In the genomic region with DNA sequence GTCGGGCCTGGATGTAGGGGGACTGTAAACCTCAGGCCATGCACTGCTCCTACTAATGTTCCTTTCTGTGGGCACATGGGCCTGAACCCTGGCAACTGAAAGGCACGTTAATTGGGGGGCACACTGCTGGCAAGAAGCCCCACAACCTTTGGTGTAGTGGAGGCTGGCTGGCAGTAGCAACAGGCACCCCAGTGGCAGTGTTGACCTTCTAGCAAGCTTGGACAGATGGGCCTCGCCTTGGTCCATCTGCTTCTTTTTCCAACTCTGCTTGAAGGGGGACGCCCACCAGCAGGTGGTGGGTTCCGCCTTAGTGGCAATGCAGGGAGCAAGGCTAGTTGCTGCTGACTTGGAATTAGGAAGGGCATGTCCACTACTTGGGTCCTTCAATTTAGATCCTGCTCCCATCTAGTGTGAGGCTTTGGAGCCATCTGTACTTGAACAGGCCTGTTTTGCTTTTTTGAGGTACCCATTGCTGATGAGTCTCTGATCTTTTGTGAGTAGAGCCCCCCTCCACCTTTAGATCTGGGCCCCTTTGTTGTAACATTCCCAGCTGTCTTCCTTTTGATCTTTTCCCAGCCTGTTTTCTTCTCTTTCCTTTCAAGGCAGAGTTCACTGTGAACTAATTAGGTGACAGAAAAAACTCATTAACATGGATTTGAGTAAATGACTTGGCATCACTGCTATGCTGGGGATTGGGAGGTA, we compare ENCODE assay signal across 8 mouse cellular contexts. TPM values are rescaled to one million over a fixed set of nuclear protein-coding genes. Genes with fewer than 3 reads are reported as not detected.
DNase-seq lines count a peak whose midpoint lies in the region; ATAC-seq and TF ChIP-seq lines count a peak whose summit lies in the region.

No protein-coding gene starts in this region.

- peak overlapping the region; percentile 88 for H3K4me3 ChIP-seq in gastrocnemius, adult 2 months
- peak overlapping the region; percentile 75; the same call in 1 of the 2 replicates for H3K4me3 ChIP-seq in spleen, adult 2 months (ENCODE audit: extremely low read depth, insufficient read depth, insufficient read length)
- H3K4me3 ChIP-seq in hindbrain, embryonic 15.5 days = peak overlapping the region; percentile 94
- peak overlapping the region; percentile 65 for H3K4me3 ChIP-seq in midbrain, postnatal 0 days (ENCODE audit: low read depth, low read length)

- intact Hi-C loops in gastrocnemius, adult 2 months (cut with DNase I) = loop anchor here (2.0 to 5.0 kb wide), 2 partner anchors 17 to 36 kb away; no protein-coding TSS in a partner anchor
- intact Hi-C loops in gastrocnemius, postnatal 14 days (cut with DNase I; ENCODE audit: low total_unique reads) = no loop called here

- peak overlapping the region; percentile 92 for H3K9ac ChIP-seq in hindbrain, embryonic 15.5 days
- peak overlapping the region; percentile 91 for H3K9ac ChIP-seq in midbrain, postnatal 0 days (replicated peaks; ENCODE audit: low read length, poor library complexity, severe bottlenecking)

- WGBS in spleen, adult 2 months = 61% methylated on average over 5 of the region's 5 CpGs
- under 1% methylated on average over 5 of the region's 5 CpGs for WGBS in hindbrain, embryonic 15.5 days
- 2% methylated on average over 5 of the region's 5 CpGs for WGBS in midbrain, postnatal 0 days

- H3K27me3 ChIP-seq in spleen, adult 2 months (ENCODE audit: control insufficient read depth, insufficient read depth, low read length) = no peaks in the 10 kb centered on the region
- H3K27me3 ChIP-seq in hindbrain, embryonic 15.5 days = no peaks in the 10 kb centered on the region
- no peaks in the 10 kb centered on the region for H3K27me3 ChIP-seq in midbrain, postnatal 0 days (ENCODE audit: insufficient read depth, low read length)

- no peaks in the 10 kb centered on the region for H3K9me3 ChIP-seq in hindbrain, embryonic 15.5 days
- H3K9me3 ChIP-seq in midbrain, postnatal 0 days (ENCODE audit: low read length) = no peaks in the 10 kb centered on the region

- TF ChIP-seq POLR2A in spleen, adult 2 months (IDR thresholded peaks at IDR 0.05; ENCODE audit: low read depth, low read length) = no peak

- peaks cover 8% of the 10 kb centered on the region for H3K4me1 ChIP-seq in spleen, adult 2 months (ENCODE audit: control insufficient read depth, insufficient read depth, insufficient read length)
- H3K4me1 ChIP-seq in hindbrain, embryonic 15.5 days (replicated peaks) = peaks cover 46% of the 10 kb centered on the region
- peaks cover 22% of the 10 kb centered on the region for H3K4me1 ChIP-seq in midbrain, postnatal 0 days (ENCODE audit: insufficient read depth, low read length)

- ATAC-seq in hindbrain, embryonic 15.5 days (ENCODE audit: low FRiP score, low read depth) = no peak
- no peak; the same call in 1 of the 2 replicates for ATAC-seq in midbrain, postnatal 0 days (ENCODE audit: low FRiP score)
- no peak for ATAC-seq in granulocyte monocyte progenitor cell, adult 5-6 weeks (replicated peaks; ENCODE audit: poor library complexity, severe bottlenecking)

- TF ChIP-seq CTCF in gastrocnemius, adult 2 months (IDR thresholded peaks at IDR 0.05) = no peak
- no peak for TF ChIP-seq CTCF in spleen, adult 2 months (IDR thresholded peaks at IDR 0.05; ENCODE audit: extremely low read depth, insufficient read depth, insufficient read length, insufficient replicate concordance)
- TF ChIP-seq CTCF in midbrain, postnatal 0 days (IDR thresholded peaks at IDR 0.05) = 0 out of 2 replicates have a peak, but pooled peaks have one; percentile 15

- DNase-seq in gastrocnemius, adult 2 months = no peak
- DNase-seq in gastrocnemius, postnatal 14 days = no peak
- DNase-seq in spleen, adult 2 months (ENCODE audit: low read depth in 1 of 2, low spot score in 2 of 2) = no peak
- no peak for DNase-seq in spleen, adult 18-20 months
- peak; percentile 64 for DNase-seq in midbrain, postnatal 0 days (ENCODE audit: low spot score)
- no peak for DNase-seq in gastrocnemius, postnatal 25 days

- peak overlapping the region; percentile 99 for H3K4me2 ChIP-seq in hindbrain, embryonic 15.5 days
- peak overlapping the region; percentile 98 for H3K4me2 ChIP-seq in midbrain, postnatal 0 days (ENCODE audit: low read depth, low read length, poor library complexity, severe bottlenecking)

- H3K36me3 ChIP-seq in spleen, adult 2 months (ENCODE audit: control insufficient read depth, insufficient read depth, low read length) = no peaks in the 10 kb centered on the region
- no peaks in the 10 kb centered on the region for H3K36me3 ChIP-seq in hindbrain, embryonic 15.5 days
- no peaks in the 10 kb centered on the region for H3K36me3 ChIP-seq in midbrain, postnatal 0 days (ENCODE audit: insufficient read depth, low read length)

- peak overlapping the region; percentile 96 for H3K27ac ChIP-seq in gastrocnemius, adult 2 months
- no peak overlapping the region for H3K27ac ChIP-seq in spleen, adult 2 months (ENCODE audit: insufficient read depth, low read length)
- peak overlapping the region; percentile 87 for H3K27ac ChIP-seq in hindbrain, embryonic 15.5 days (replicated peaks)
- H3K27ac ChIP-seq in midbrain, postnatal 0 days (ENCODE audit: low read depth, low read length) = peak overlapping the region; percentile 86

RNA-seq across cellular contexts. Expression of gene Agap3, which starts 1.5 kb away (rescaled TPM):
- total RNA-seq in gastrocnemius, adult 2 months (2021) = 10 to 100 TPM; 67.8 to 71.0 TPM
- total RNA-seq in gastrocnemius, postnatal 14 days (2021) = 10 to 100 TPM; 44.7 to 49.8 TPM
- polyA plus RNA-seq in spleen, adult 2 months (2012; rRNA removed) = 44.7 and 50.0 TPM in 2 replicates
- 112 and 124 TPM in 2 replicates for polyA plus RNA-seq in hindbrain, embryonic 15.5 days (2015; fragmentation: Nextera tagmentation; extraction: Ambion mirVana)
- 239 and 282 TPM in 2 replicates for total RNA-seq in midbrain, postnatal 0 days (2014; rRNA removed)
- 116 and 120 TPM in 2 replicates for polyA plus RNA-seq in midbrain, postnatal 0 days (2015; fragmentation: Nextera tagmentation; extraction: Ambion mirVana)
- total RNA-seq in gastrocnemius, postnatal 25 days (2021) = 10 to 100 TPM; 52.4 to 56.0 TPM
- 21.5 and 26.8 TPM in 2 replicates for total RNA-seq in granulocyte monocyte progenitor cell, adult 5-6 weeks (2014; fragmentation: Nextera tagmentation)
- 19.4 and 31.8 TPM in 2 replicates for total RNA-seq in granulocyte monocyte progenitor cell, adult 5-6 weeks (2017)

RNA-seq across cellular contexts. Expression of gene Tmub1, which starts 5.8 kb away (rescaled TPM):
- 10 to 100 TPM; 18.1 to 22.2 TPM for total RNA-seq in gastrocnemius, adult 2 months (2021)
- total RNA-seq in gastrocnemius, postnatal 14 days (2021) = 10 to 100 TPM; 11.4 to 13.7 TPM
- 61.2 and 77.4 TPM in 2 replicates for polyA plus RNA-seq in spleen, adult 2 months (2012; rRNA removed)
- polyA plus RNA-seq in hindbrain, embryonic 15.5 days (2015; fragmentation: Nextera tagmentation; extraction: Ambion mirVana) = 55.1 and 64.2 TPM in 2 replicates
- total RNA-seq in midbrain, postnatal 0 days (2014; rRNA removed) = 52.1 and 91.5 TPM in 2 replicates
- 65.3 and 65.5 TPM in 2 replicates for polyA plus RNA-seq in midbrain, postnatal 0 days (2015; fragmentation: Nextera tagmentation; extraction: Ambion mirVana)
- 10 to 100 TPM; 17.2 to 18.9 TPM for total RNA-seq in gastrocnemius, postnatal 25 days (2021)
- total RNA-seq in granulocyte monocyte progenitor cell, adult 5-6 weeks (2014; fragmentation: Nextera tagmentation) = 6.4 and 18.7 TPM in 2 replicates
- 8.8 and 11.1 TPM in 2 replicates for total RNA-seq in granulocyte monocyte progenitor cell, adult 5-6 weeks (2017)

RNA-seq across cellular contexts. Expression of gene Fastk, which starts 8.3 kb away (rescaled TPM):
- 100 to 1,000 TPM; 163 to 214 TPM for total RNA-seq in gastrocnemius, adult 2 months (2021)
- 100 to 1,000 TPM; 132 to 146 TPM for total RNA-seq in gastrocnemius, postnatal 14 days (2021)
- 170 and 212 TPM in 2 replicates for polyA plus RNA-seq in spleen, adult 2 months (2012; rRNA removed)
- polyA plus RNA-seq in hindbrain, embryonic 15.5 days (2015; fragmentation: Nextera tagmentation; extraction: Ambion mirVana) = 96.8 and 113 TPM in 2 replicates
- total RNA-seq in midbrain, postnatal 0 days (2014; rRNA removed) = 139 and 174 TPM in 2 replicates
- polyA plus RNA-seq in midbrain, postnatal 0 days (2015; fragmentation: Nextera tagmentation; extraction: Ambion mirVana) = 97.9 and 109 TPM in 2 replicates
- 100 to 1,000 TPM; 169 to 176 TPM for total RNA-seq in gastrocnemius, postnatal 25 days (2021)
- 53.8 and 75.7 TPM in 2 replicates for total RNA-seq in granulocyte monocyte progenitor cell, adult 5-6 weeks (2014; fragmentation: Nextera tagmentation)
- total RNA-seq in granulocyte monocyte progenitor cell, adult 5-6 weeks (2017) = 15.9 and 23.3 TPM in 2 replicates

RNA-seq across cellular contexts. Expression of gene Slc4a2, which starts 29.8 kb away (rescaled TPM):
- total RNA-seq in gastrocnemius, adult 2 months (2021) = 10 to 100 TPM; 14.4 to 16.7 TPM
- 10 to 100 TPM; 21.7 to 22.8 TPM for total RNA-seq in gastrocnemius, postnatal 14 days (2021)
- 47.5 and 50.5 TPM in 2 replicates for polyA plus RNA-seq in spleen, adult 2 months (2012; rRNA removed)
- polyA plus RNA-seq in hindbrain, embryonic 15.5 days (2015; fragmentation: Nextera tagmentation; extraction: Ambion mirVana) = 25.1 and 26.8 TPM in 2 replicates
- 35.7 and 42.1 TPM in 2 replicates for total RNA-seq in midbrain, postnatal 0 days (2014; rRNA removed)
- polyA plus RNA-seq in midbrain, postnatal 0 days (2015; fragmentation: Nextera tagmentation; extraction: Ambion mirVana) = 11.5 and 11.8 TPM in 2 replicates
- total RNA-seq in gastrocnemius, postnatal 25 days (2021) = 10 to 100 TPM; 17.9 to 19.9 TPM
- 20.9 and 28.9 TPM in 2 replicates for total RNA-seq in granulocyte monocyte progenitor cell, adult 5-6 weeks (2014; fragmentation: Nextera tagmentation)
- 13.5 and 29.3 TPM in 2 replicates for total RNA-seq in granulocyte monocyte progenitor cell, adult 5-6 weeks (2017)

RNA-seq across cellular contexts. Expression of gene Cdk5, which starts 30.1 kb away (rescaled TPM):
- total RNA-seq in gastrocnemius, adult 2 months (2021) = 10 to 100 TPM; 10.6 to 11.8 TPM
- 10 to 100 TPM; 12.4 to 13.4 TPM for total RNA-seq in gastrocnemius, postnatal 14 days (2021)
- polyA plus RNA-seq in spleen, adult 2 months (2012; rRNA removed) = 33.7 and 43.1 TPM in 2 replicates
- polyA plus RNA-seq in hindbrain, embryonic 15.5 days (2015; fragmentation: Nextera tagmentation; extraction: Ambion mirVana) = 115 and 123 TPM in 2 replicates
- total RNA-seq in midbrain, postnatal 0 days (2014; rRNA removed) = 96.5 and 104 TPM in 2 replicates
- polyA plus RNA-seq in midbrain, postnatal 0 days (2015; fragmentation: Nextera tagmentation; extraction: Ambion mirVana) = 168 and 182 TPM in 2 replicates
- total RNA-seq in gastrocnemius, postnatal 25 days (2021) = 10 to 100 TPM; 11.7 to 13.7 TPM
- total RNA-seq in granulocyte monocyte progenitor cell, adult 5-6 weeks (2014; fragmentation: Nextera tagmentation) = 24.4 and 36.9 TPM in 2 replicates
- total RNA-seq in granulocyte monocyte progenitor cell, adult 5-6 weeks (2017) = 20.7 and 22.4 TPM in 2 replicates
